Mouse (Mus musculus) urinary bladder, postnatal 36 days (tissue): ENCODE results near the gene Elf3.
"Not testable (repeated sequence)": the region's sequence is repeated elsewhere in the genome, so short reads cannot be mapped to it uniquely, and the experiment has no call there.

ENCODE experiments used
- DNase-seq, 2 experiments: peaks; one replicate each; pipeline ENCODE4 v3.0.0; 2022; ENCODE audit warnings: low spot score in 2 of 2, mixed read lengths in 1 of 2

The Elf3 gene

GRCm38 (mm10) chr1:135237131-135237851, 21.1 kb downstream of the Elf3 start:
- peak in 1 of 2 experiments; percentile 51 for DNase-seq

- DNase-seq: no peak
These were observed 23.6 kb downstream of the Elf3 start for GRCm38 (mm10) chr1:135234771-135235170.

GRCm38 (mm10) chr1:135233961-135234360, 24.4 kb downstream of the Elf3 start:
- no peak for DNase-seq

DNA sequence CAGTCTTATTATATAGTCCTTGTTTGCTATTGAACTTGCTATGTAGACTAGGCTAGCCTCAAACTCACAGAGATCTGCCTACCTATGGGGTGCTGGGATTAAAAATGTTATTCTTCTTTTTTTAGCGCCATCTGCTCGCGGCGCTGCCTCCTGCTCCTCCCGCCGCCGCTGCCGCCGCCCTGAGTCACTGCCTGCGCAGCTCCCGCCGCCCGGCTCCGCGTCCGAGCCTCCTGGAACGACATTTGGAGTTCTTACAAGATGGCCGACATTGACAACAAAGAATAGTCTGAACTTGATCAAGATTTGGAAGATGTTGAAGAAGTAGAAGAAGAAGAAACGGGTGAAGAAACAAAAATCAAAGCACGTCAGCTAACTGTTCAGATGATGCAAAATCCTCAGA, 26.5 kb downstream of the Elf3 start:
- DNase-seq: not testable (repeated sequence)

DNA sequence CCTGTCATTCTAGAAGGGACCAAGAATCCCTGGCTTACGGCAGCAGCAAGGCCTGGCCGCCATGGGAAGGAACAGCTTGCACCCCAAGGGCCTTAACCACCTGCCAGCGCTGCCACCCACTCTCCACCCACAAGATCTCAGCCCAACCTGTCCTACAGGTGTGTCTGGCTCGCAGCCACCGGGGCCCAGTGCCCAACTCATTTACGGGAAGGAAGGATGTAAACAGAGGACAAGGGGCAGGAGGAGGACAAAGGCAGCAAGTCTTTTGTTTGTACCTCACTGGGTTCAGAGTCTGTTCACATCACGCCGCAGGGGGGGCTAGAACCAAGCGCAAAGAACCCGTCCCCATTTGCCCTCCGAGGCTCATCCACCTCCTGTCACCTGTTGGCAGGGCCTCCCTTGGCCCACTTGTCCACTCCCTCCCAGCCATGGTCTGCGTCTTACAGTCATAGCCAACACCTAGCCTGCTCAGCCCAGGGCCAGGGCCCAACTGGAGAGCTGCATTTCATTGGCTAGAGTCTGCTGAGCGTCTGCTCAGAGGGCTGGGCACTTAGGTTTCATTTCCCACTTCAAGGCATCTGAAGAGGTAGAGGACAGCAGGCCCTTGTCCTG, 30.9 kb downstream of the Elf3 start:
- peak; percentile 75 to 77 for DNase-seq

- no peak for DNase-seq
These were observed 33.3 kb downstream of the Elf3 start for GRCm38 (mm10) chr1:135224981-135225604.

DNA sequence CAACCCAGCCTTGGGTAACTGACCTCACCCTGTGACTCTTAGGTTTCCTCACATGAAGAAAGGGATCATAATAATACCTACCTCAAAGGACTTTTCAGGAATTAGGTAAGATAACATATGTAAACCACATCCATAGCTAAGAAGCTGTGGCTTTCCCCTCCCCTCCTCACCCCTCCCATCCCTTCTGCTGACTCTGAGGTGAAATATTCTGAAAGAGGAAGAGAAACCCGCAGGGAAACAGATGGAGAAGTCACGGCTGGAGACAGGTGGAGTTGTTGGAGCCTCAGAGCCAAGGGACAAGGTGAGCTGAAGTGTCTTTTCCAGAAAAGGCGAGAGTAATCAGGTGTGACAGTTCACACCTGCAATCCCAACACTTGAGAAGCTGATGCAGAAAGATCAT, 34.2 kb downstream of the Elf3 start:
- DNase-seq: no peak

GRCm38 (mm10) chr1:135217607-135218233, 40.6 kb downstream of the Elf3 start:
- no peak for DNase-seq

DNA sequence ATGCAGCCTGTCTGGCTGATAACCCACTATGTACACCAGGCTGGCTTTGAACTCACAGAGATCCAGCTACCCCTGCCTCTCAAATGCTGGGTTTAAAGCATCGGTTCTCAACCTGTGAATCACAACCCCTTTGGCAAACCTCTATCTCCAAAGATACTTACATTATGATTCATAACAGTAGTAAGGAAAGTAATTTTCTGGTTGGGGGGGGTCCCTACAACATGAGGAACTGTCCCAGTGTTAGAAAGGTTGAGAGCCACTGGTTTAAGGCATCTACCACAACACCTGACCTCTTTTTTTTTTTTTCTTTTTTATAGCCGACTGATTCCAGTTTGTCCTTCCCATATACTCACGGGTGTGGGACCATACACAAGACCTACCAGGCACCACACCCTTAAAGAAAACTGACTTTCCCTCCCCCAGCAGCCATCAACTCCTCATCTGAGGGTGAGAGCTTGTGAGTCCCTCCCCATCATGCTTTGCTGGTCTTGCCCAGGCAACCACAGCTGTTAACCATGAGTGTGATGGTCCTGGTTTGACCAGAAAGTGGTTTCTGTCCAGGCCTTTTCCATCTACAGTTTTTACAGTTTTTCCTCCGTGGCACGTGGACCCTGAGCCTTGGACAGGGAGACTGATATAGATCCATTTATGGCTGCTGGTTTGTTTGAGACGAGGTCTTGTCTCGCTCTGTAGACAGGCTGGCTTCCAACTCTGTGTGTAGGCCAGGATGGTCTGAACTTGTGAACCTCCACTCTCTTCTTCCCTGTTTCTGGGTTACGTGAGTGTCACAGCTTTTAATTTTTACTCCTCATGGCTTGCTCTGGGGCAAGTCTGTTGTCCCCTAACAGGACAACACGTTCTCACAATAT, 44.4 kb downstream of the Elf3 start:
- no peak for DNase-seq

DNA sequence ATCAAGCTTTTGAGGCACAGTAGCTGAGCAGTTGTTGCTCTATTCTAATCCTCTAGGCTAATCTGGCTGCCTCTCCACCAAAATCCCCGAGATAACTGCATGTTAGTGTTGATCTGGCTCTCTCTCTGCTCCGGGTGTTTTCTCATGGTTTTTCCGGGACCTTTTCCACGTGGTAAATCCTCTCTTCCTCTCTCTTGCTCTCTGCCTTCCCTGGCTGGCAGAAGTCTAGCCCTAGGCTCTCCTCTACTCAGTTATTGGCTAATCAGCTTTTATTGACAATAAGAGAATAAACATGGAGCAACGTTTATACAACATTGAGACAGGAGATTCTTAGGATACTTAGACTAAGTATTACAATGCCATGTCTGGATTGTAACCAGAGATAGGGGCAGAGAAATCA, 47.9 kb downstream of the Elf3 start:
- no peak for DNase-seq

- DNase-seq: no peak
These were observed 49.7 kb downstream of the Elf3 start for GRCm38 (mm10) chr1:135208716-135209115.

DNA sequence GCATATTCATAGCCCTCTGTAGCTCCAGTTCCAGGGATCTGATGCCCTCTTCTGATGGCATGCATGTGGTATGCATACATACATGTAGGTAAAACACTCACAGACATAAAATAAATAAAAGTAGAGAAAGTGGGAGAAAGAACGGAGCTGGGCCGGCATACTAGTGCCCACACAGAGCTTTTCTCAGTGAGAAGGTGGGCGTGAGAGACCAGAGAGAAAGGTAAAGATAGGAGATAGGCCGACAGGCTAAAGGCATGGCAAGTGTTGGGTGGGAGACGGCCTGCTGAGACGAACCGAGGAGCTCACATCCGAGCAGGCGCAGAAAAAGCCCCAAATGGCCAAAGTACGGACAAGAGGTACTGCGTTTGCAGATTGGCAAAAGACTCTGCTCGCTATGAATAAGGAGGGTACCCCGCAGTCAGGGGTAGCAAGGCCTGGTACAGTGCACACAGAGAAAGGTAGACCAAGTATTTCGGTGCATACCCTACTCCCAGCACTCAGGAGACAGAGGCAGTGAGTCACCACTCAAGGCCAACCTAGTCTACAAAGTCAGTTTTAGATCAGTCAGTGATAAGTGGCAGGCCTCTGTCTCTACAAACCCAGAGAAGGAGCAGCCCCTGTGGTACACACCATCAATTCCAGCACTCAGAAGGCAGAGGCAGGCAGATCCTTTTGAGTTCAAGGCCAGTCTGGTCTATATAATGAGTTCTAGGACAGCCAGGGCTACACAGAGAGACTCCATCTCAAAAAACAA, 51.6 kb downstream of the Elf3 start:
- DNase-seq: no peak

DNA sequence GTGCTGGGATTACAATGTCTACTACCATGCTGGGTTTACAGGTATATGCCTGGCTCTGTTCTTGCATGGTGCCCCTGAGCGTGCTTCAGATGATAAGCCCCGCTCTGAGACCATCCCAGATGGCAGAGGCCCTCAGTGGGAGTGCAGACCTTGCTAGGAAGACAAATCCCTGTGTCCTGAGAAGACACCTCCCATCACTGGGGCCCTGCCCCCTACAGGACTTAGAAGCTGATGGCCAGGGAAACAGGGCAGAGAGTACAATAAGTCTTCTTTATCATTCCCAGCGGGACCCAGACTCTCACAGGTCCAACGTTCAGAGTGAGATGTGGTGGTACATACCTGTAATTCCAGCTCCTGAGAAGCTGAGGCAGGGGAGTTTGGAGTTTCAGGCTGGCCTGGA, 53.1 kb downstream of the Elf3 start:
- DNase-seq: no peak

DNA sequence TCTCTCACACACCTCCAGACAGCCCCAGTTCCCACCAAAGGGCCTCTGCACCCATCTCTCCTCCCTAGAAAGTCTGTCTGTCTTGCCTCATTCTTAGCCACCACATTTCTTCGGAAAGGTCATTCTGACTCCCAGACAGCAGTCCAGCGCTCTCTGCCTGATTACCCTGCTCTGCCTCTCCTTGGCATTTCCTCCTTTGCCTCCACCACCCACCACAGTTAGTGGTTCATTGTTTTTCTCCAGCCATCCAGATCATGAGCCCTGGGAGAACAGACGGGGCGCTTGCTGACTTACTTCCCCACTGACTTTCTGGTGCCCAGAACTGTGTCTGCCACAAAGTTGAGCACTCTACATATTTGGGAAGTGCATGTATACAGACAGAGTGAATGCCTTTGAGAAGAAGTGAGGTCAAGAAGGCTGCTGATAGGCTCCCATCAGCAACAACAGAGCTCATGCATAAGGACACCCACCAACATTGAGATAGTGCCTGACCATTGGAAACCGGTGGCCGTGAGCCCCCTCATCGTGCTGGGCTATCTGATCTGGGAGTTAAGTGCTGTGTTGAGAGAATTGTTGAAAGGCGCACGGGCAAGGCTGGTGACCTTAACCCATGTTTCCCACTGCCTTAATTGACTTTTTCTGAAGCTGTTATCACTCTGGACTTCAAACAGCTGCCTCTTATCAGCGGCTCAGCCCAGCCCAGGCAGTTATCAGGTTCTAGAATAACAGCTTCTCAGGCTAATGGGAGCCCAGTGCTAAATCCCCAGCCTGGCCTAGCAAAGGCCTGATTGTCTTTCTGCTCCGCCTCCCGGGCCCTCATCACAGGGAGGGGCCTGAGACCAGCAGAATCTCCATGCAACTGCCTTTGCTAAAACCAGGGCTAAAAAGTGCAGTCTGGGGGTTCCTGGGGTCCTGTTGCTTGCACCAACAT, 53.9 kb downstream of the Elf3 start:
- DNase-seq: no peak
